Mouse (Mus musculus): ENCODE results near the gene Galm.

DNA sequence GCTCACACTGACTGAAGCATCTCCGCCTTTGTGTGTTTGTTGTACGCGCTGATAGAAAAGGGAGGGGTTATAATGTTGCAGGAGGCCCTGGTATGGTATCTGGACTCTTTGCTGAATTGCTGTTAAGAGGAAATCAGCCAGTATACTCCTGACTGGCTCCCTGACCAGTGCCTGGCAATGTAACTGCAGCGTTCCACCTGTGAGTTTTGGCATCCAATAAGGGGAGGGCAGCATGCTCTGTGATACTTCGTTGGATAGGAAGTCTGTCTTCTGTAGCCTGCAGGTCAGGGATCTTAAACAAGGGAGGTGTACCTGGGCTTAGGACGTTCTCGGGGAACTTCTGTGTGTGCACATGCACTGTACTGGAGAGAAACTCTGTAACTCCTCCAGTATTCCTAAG, 43.7 kb downstream of the Galm start:
- TF ChIP-seq CTCF (IDR thresholded peaks at IDR 0.05; ENCODE audit: control insufficient read depth, insufficient read depth, insufficient replicate concordance, low read depth, low read length) (no peak), POLR2A (IDR thresholded peaks at IDR 0.05; ENCODE audit: control insufficient read depth, low read depth, low read length) (no peak)
